Mouse (Mus musculus) heart, embryonic 13.5 days (tissue): ENCODE measurements around the gene Itga4. TPM values are rescaled to one million over a fixed set of nuclear protein-coding genes. Genes with fewer than 3 reads are reported as not detected.

Source experiments
- ATAC-seq: fragments of 200-750 bp; cut with Nextera tagmentation; 2 replicates; pipeline ENCODE4 v1.8.0; 2017; ENCODE audit warnings: moderate TSS enrichment; ENCODE audit not compliant: insufficient number of reproducible peaks, low FRiP score, low TSS enrichment; ENCODE audit errors: extremely low read depth
- H3K27ac ChIP-seq: fragments of 300-500 bp; sonication (generic); replicated peaks from 2 replicates; pipeline ENCODE4 v1.5.1; 2015; ENCODE audit warnings: moderate library complexity, mild to moderate bottlenecking, inconsistent platforms
- H3K27me3 ChIP-seq: fragments of 300-500 bp; sonication (generic); replicated peaks from 2 replicates; pipeline ENCODE4 v1.6.1; 2015; ENCODE audit warnings: mild to moderate bottlenecking, inconsistent platforms
- H3K36me3 ChIP-seq: fragments of 300-500 bp; sonication (generic); 2 replicates; pipeline ENCODE4 v1.6.1; 2015; ENCODE audit warnings: mild to moderate bottlenecking, inconsistent platforms
- H3K4me1 ChIP-seq: fragments of 300-500 bp; sonication (generic); 2 replicates; pipeline ENCODE4 v1.6.1; 2015; ENCODE audit warnings: inconsistent platforms
- H3K4me2 ChIP-seq: fragments of 300-500 bp; sonication (generic); 2 replicates; pipeline ENCODE4 v1.6.1; 2015; ENCODE audit warnings: inconsistent platforms, mild to moderate bottlenecking, moderate library complexity
- H3K4me3 ChIP-seq: fragments of 300-500 bp; sonication (generic); 2 replicates; pipeline ENCODE4 v1.5.1; 2015; ENCODE audit warnings: moderate library complexity, mild to moderate bottlenecking, inconsistent platforms
- H3K9ac ChIP-seq: fragments of 300-500 bp; sonication (generic); 2 replicates; pipeline ENCODE4 v1.6.1; 2015; ENCODE audit warnings: inconsistent platforms, mild to moderate bottlenecking, moderate library complexity
- H3K9me3 ChIP-seq: fragments of 300-500 bp; sonication (generic); 2 replicates; pipeline ENCODE4 v1.6.1; 2016; ENCODE audit warnings: inconsistent platforms
- WGBS: fragments of 180-500 bp; shearing (Covaris S2); methylation state at CpG from one replicate; pipeline ENCODE4 v1.1.7; 2015; ENCODE audit warnings: mixed read lengths; 5-methylcytosine and 5-hydroxymethylcytosine counted together
- polyA plus RNA-seq: library from polyadenylated mRNA; unstranded; fragments of >200 nt; fragmentation: Nextera tagmentation; extraction: Ambion mirVana; gene quantifications from 2 replicates; pipeline ENCODE4 v1.2.1, GENCODE M21; 2015

The Itga4 gene
- polyA plus RNA-seq, 1 experiment from 2014 or later, result 3.8 TPM

GRCm38 (mm10) chr2:79372486-79373200 is 117.4 kb downstream of the Itga4 start:
- no peak overlapping the region for H3K27ac ChIP-seq
- 39% methylated on average over 6 of the region's 6 CpGs for WGBS
- no peak overlapping the region for H3K4me2 ChIP-seq
- H3K27me3 ChIP-seq, result no peaks in the 10 kb centered on the region
- no peaks in the 10 kb centered on the region for H3K9me3 ChIP-seq
- peaks cover 1% of the 10 kb centered on the region; the same call in 1 of the 2 replicates for H3K4me1 ChIP-seq
- no peaks in the 10 kb centered on the region for H3K36me3 ChIP-seq
- no peak overlapping the region for H3K9ac ChIP-seq
- no peak for ATAC-seq
- H3K4me3 ChIP-seq, result no peak overlapping the region

GRCm38 (mm10) chr2:79378346-79379086 is 123.3 kb downstream of the Itga4 start:
- ATAC-seq, result no peak
- H3K9ac ChIP-seq, result no peak overlapping the region
- H3K9me3 ChIP-seq, result no peaks in the 10 kb centered on the region
- H3K4me1 ChIP-seq, result no peaks in the 10 kb centered on the region
- H3K27ac ChIP-seq, result no peak overlapping the region
- H3K36me3 ChIP-seq, result no peaks in the 10 kb centered on the region
- 68% methylated on average over 8 of the region's 8 CpGs for WGBS
- no peak overlapping the region for H3K4me2 ChIP-seq
- H3K4me3 ChIP-seq, result no peak overlapping the region
- no peaks in the 10 kb centered on the region for H3K27me3 ChIP-seq

GRCm38 (mm10) chr2:79379087-79380041 is 124.1 kb downstream of the Itga4 start:
- 54% methylated on average over 12 of the region's 12 CpGs for WGBS
- no peak overlapping the region for H3K9ac ChIP-seq
- H3K27me3 ChIP-seq, result no peaks in the 10 kb centered on the region
- H3K36me3 ChIP-seq, result no peaks in the 10 kb centered on the region
- no peak overlapping the region for H3K4me2 ChIP-seq
- H3K27ac ChIP-seq, result no peak overlapping the region
- no peak overlapping the region for H3K4me3 ChIP-seq
- no peaks in the 10 kb centered on the region for H3K9me3 ChIP-seq
- no peak for ATAC-seq
- no peaks in the 10 kb centered on the region for H3K4me1 ChIP-seq

Other genes starting within 250 kb of the Itga4 start
- not detected in 2 replicates for gene Neurod1, start 201.3 kb downstream of the Itga4 start, polyA plus RNA-seq
- gene Cerkl, start 201.4 kb downstream of the Itga4 start, polyA plus RNA-seq, result 0.28 and 0.44 TPM in 2 replicates